Comparison of ENCODE assay signal across 19 mouse cellular contexts in genomic region chr11:108365600-108365999, GRCm38 (mm10). TPM values are rescaled to one million over a fixed set of nuclear protein-coding genes. Genes with fewer than 3 reads are reported as not detected.
A peak's percentile ranks its signal among the peaks of the same experiment; 100 is the strongest.
DNase-seq lines count a peak whose midpoint lies in the region; ATAC-seq and TF ChIP-seq lines count a peak whose summit lies in the region.
"Had no signal": no experiment of that assay in that cellular context is flagged by ENCODE, and none has a peak within 500 bp of the region (broad histone marks: within the 10 kb centered on the region; RNA-seq: fewer than 3 reads in every experiment).

No protein-coding gene starts in this region.

- H3K4me2 ChIP-seq in liver, postnatal 0 days (ENCODE audit: low read depth, low read length) = no peak overlapping the region
- H3K4me2 ChIP-seq in liver, embryonic 11.5 days = no peak overlapping the region
- peak overlapping the region; percentile 67 for H3K4me2 ChIP-seq in myocyte (ENCODE audit: low read depth)
- H3K4me2 ChIP-seq: embryonic facial prominence, embryonic 13.5 days; forebrain, embryonic 13.5 days; hindbrain, embryonic 14.5 days had no signal

- H3K4me3 ChIP-seq in liver, postnatal 0 days (ENCODE audit: low read depth, low read length) = no peak overlapping the region
- no peak overlapping the region for H3K4me3 ChIP-seq in liver, embryonic 11.5 days (ENCODE audit: low read depth, low read length)
- H3K4me3 ChIP-seq in embryonic fibroblast, embryonic 13.5 days (ENCODE audit: insufficient read depth, low read length) = no peak overlapping the region
- H3K4me3 ChIP-seq in myocyte = no peak overlapping the region
- H3K4me3 ChIP-seq: embryonic facial prominence, embryonic 13.5 days; forebrain, embryonic 13.5 days; gastrocnemius, adult 2 months; heart, embryonic 12.5 days; hindbrain, embryonic 10.5 days had no signal

- no peak for TF ChIP-seq EP300 in liver, postnatal 0 days (IDR thresholded peaks at IDR 0.05; ENCODE audit: low read depth)

- ATAC-seq in liver, postnatal 0 days = peak; percentile 88
- no peak for ATAC-seq in liver, embryonic 11.5 days (replicated peaks; ENCODE audit: low FRiP score)
- ATAC-seq: CD4-positive, CD25-positive, alpha-beta regulatory T cell, adult 4 months; forebrain, embryonic 13.5 days; forebrain, postnatal 0 days had no signal

- no peak for TF ChIP-seq CTCF in liver, postnatal 0 days (IDR thresholded peaks at IDR 0.05; ENCODE audit: low read depth)
- no peak for TF ChIP-seq CTCF in embryonic fibroblast, embryonic 13.5 days (IDR thresholded peaks at IDR 0.05; ENCODE audit: borderline replicate concordance, insufficient read depth, low read length)

- WGBS in liver, postnatal 0 days (ENCODE audit: insufficient replicate concordance) = 48% methylated on average over 7 of the region's 7 CpGs
- WGBS in liver, embryonic 11.5 days = 60% methylated on average over 7 of the region's 7 CpGs

- no peak overlapping the region for H3K27ac ChIP-seq in liver, postnatal 0 days (ENCODE audit: low read depth)
- no peak overlapping the region for H3K27ac ChIP-seq in liver, embryonic 11.5 days (ENCODE audit: low read depth, low read length)
- H3K27ac ChIP-seq in embryonic fibroblast, embryonic 13.5 days (ENCODE audit: insufficient read depth, low read length) = peak overlapping the region; percentile 75
- H3K27ac ChIP-seq: embryonic facial prominence, embryonic 13.5 days; forebrain, embryonic 13.5 days; gastrocnemius, adult 2 months; hindbrain, embryonic 10.5 days; hindbrain, embryonic 14.5 days had no signal

- no peaks in the 10 kb centered on the region for H3K36me3 ChIP-seq in liver, postnatal 0 days (replicated peaks; ENCODE audit: insufficient read depth, low read length)
- H3K36me3 ChIP-seq in liver, embryonic 11.5 days (ENCODE audit: control insufficient read depth, insufficient read depth, low read length) = no peaks in the 10 kb centered on the region
- no peaks in the 10 kb centered on the region for H3K36me3 ChIP-seq in myocyte (ENCODE audit: control insufficient read depth, insufficient read depth)
- H3K36me3 ChIP-seq: embryonic facial prominence, embryonic 13.5 days; heart, embryonic 12.5 days; hindbrain, embryonic 10.5 days had no signal

- H3K79me2 ChIP-seq in myocyte (ENCODE audit: control insufficient read depth, insufficient read depth) = no peaks in the 10 kb centered on the region

- TF ChIP-seq POLR2A in embryonic fibroblast, embryonic 13.5 days (IDR thresholded peaks at IDR 0.05; ENCODE audit: low read depth, low read length) = no peak
- TF ChIP-seq POLR2A in myocyte (IDR thresholded peaks at IDR 0.05; ENCODE audit: insufficient read length, low read depth) = no peak

- peaks cover 3% of the 10 kb centered on the region; the same call in 1 of the 2 replicates for H3K4me1 ChIP-seq in liver, postnatal 0 days (ENCODE audit: insufficient read depth)
- H3K4me1 ChIP-seq in liver, embryonic 11.5 days (replicated peaks; ENCODE audit: control insufficient read depth, insufficient read depth, low read length) = peaks cover 3% of the 10 kb centered on the region; the same call in 1 of the 2 replicates
- peaks cover 22% of the 10 kb centered on the region for H3K4me1 ChIP-seq in embryonic fibroblast, embryonic 13.5 days (ENCODE audit: control insufficient read depth, insufficient read depth, low read length)
- H3K4me1 ChIP-seq: forebrain, embryonic 13.5 days had no signal

- H3K27me3 ChIP-seq in liver, postnatal 0 days (ENCODE audit: insufficient read depth, low read length) = no peaks in the 10 kb centered on the region
- H3K27me3 ChIP-seq in liver, embryonic 11.5 days (replicated peaks; ENCODE audit: control insufficient read depth, insufficient read depth, low read length) = peaks cover 3% of the 10 kb centered on the region
- no peaks in the 10 kb centered on the region for H3K27me3 ChIP-seq in myocyte (ENCODE audit: control insufficient read depth, insufficient read depth, insufficient read length)
- H3K27me3 ChIP-seq: embryonic facial prominence, embryonic 13.5 days; forebrain, embryonic 13.5 days; heart, embryonic 12.5 days had no signal

- no peak for DNase-seq in liver, postnatal 0 days
- DNase-seq in liver, embryonic 11.5 days (ENCODE audit: low spot score) = no peak
- DNase-seq in lung, postnatal 4 days = no peak
- no peak for DNase-seq in right cerebral cortex, postnatal 25 days
- DNase-seq in frontal cortex, postnatal 25 days (ENCODE audit: low spot score in 2 of 2) = no peak
- DNase-seq: cerebellum, adult 18-20 months; cerebellum, adult 9-11 months; cerebellum, postnatal 36 days; forebrain, postnatal 0 days; gastrocnemius, postnatal 25 days had no signal

- H3K9me3 ChIP-seq in liver, postnatal 0 days (ENCODE audit: low read length) = no peaks in the 10 kb centered on the region
- H3K9me3 ChIP-seq in liver, embryonic 11.5 days (ENCODE audit: control insufficient read depth, low read length) = no peaks in the 10 kb centered on the region
- H3K9me3 ChIP-seq: embryonic facial prominence, embryonic 13.5 days; forebrain, embryonic 13.5 days; heart, embryonic 12.5 days; hindbrain, embryonic 10.5 days had no signal

- no peak overlapping the region for H3ac ChIP-seq in myocyte (ENCODE audit: control insufficient read depth, insufficient read length)

- H3K9ac ChIP-seq in liver, postnatal 0 days (replicated peaks) = no peak overlapping the region
- no peak overlapping the region for H3K9ac ChIP-seq in liver, embryonic 11.5 days (ENCODE audit: low read depth, low read length)
- H3K9ac ChIP-seq: embryonic facial prominence, embryonic 13.5 days; forebrain, embryonic 13.5 days; forebrain, postnatal 0 days; heart, embryonic 12.5 days; hindbrain, embryonic 14.5 days had no signal

TF ChIP-seq in myocyte, 11 proteins besides CTCF, POLR2A, EP300 and RAD21:
- TF ChIP-seq SRF (IDR thresholded peaks at IDR 0.05; ENCODE audit: control insufficient read depth, insufficient read length, low read depth) (no peak), E2F4 (IDR thresholded peaks at IDR 0.05; ENCODE audit: insufficient read depth) (no peak), USF1 (IDR thresholded peaks at IDR 0.05; ENCODE audit: low read depth) (no peak), TCF12 (IDR thresholded peaks at IDR 0.05; ENCODE audit: insufficient read depth, poor library complexity, severe bottlenecking) (no peak), POLR2AphosphoS2 (IDR thresholded peaks at IDR 0.05; ENCODE audit: insufficient read length, low read depth) (no peak), REST (IDR thresholded peaks at IDR 0.05; ENCODE audit: insufficient read depth, insufficient read length) (no peak), MYOD1 (IDR thresholded peaks at IDR 0.05; ENCODE audit: control insufficient read depth in 1 of 3, insufficient read length in 2 of 3, low read depth in 2 of 3) (no peak), MYOG (IDR thresholded peaks at IDR 0.05; ENCODE audit: control insufficient read depth in 1 of 3, insufficient read depth in 1 of 3, insufficient read length in 2 of 3, low read depth in 2 of 3) (no peak), CEBPB (IDR thresholded peaks at IDR 0.05; ENCODE audit: insufficient read depth, poor library complexity, severe bottlenecking) (no peak), TCF3 (IDR thresholded peaks at IDR 0.05; ENCODE audit: insufficient read length, low read depth) (no peak), MAX (IDR thresholded peaks at IDR 0.05; ENCODE audit: low read depth) (no peak)

RNA-seq across cellular contexts. Expression of gene Prkca, which starts 21.9 kb away (rescaled TPM):
- polyA plus RNA-seq in liver, postnatal 0 days (2015; fragmentation: Nextera tagmentation; extraction: Ambion mirVana) = 2.9 and 3.0 TPM in 2 replicates
- polyA plus RNA-seq in liver, embryonic 11.5 days (2014; fragmentation: Nextera tagmentation; extraction: Ambion mirVana) = 10.1 and 12.4 TPM in 2 replicates
- 43.2 and 45.5 TPM in 2 replicates for polyA plus RNA-seq in embryonic fibroblast, embryonic 13.5 days (2011; ENCODE audit: insufficient read length, low read depth, missing spikeins)
- polyA plus RNA-seq in myocyte (2012; fragmentation: generic; extraction: Trizol) = 15.3 TPM

RNA-seq across cellular contexts. Expression of gene Apoh, which starts 22.4 kb away (rescaled TPM):
- 3,365 and 3,457 TPM in 2 replicates for polyA plus RNA-seq in liver, postnatal 0 days (2015; fragmentation: Nextera tagmentation; extraction: Ambion mirVana)
- 8.7 and 10.6 TPM in 2 replicates for polyA plus RNA-seq in liver, embryonic 11.5 days (2014; fragmentation: Nextera tagmentation; extraction: Ambion mirVana)
- polyA plus RNA-seq in embryonic fibroblast, embryonic 13.5 days (2011; ENCODE audit: insufficient read length, low read depth, missing spikeins) = not detected in 2 replicates
- polyA plus RNA-seq in myocyte (2012; fragmentation: generic; extraction: Trizol) = 0.25 TPM
- polyA plus RNA-seq: CD4-positive, CD25-positive, alpha-beta regulatory T cell, adult 4 months; hindbrain, embryonic 10.5 days had no signal

RNA-seq across cellular contexts. Expression of gene Cep112, which starts 59.4 kb away (rescaled TPM):
- polyA plus RNA-seq in liver, postnatal 0 days (2015; fragmentation: Nextera tagmentation; extraction: Ambion mirVana) = 0.66 and 1.1 TPM in 2 replicates
- 3.9 and 5.7 TPM in 2 replicates for polyA plus RNA-seq in liver, embryonic 11.5 days (2014; fragmentation: Nextera tagmentation; extraction: Ambion mirVana)
- 8.8 and 9.2 TPM in 2 replicates for polyA plus RNA-seq in embryonic fibroblast, embryonic 13.5 days (2011; ENCODE audit: insufficient read length, low read depth, missing spikeins)
- polyA plus RNA-seq in myocyte (2012; fragmentation: generic; extraction: Trizol) = 0.43 TPM

Comparison
In these comparisons a context has a peak if more than half of its experiments do, and no peak if none do; other contexts are left out.
1. RNA of gene Apoh, which starts 22.4 kb away (polyA plus RNA-seq): 3,365 to 3,457 TPM in liver, postnatal 0 days; 8.7 to 10.6 TPM in liver, embryonic 11.5 days, 0.25 TPM in myocyte (single experiment) and not detected in embryonic fibroblast, embryonic 13.5 days; every median in the first group is over 100 times any median in the second.